Mouse (Mus musculus) liver, postnatal 0 days (tissue): ENCODE results near the gene Gja1.

ENCODE experiments used
- CTCF ChIP-seq: sonication (generic); IDR thresholded peaks from 2 replicates; pipeline ENCODE4 v1.5.1; 2016; ENCODE audit warnings: antibody characterized with exemption, low read depth
- EP300 ChIP-seq: IDR thresholded peaks from 2 replicates; pipeline ENCODE4 v1.6.1; 2016; ENCODE audit warnings: antibody characterized with exemption, low read depth, mild to moderate bottlenecking

- TF ChIP-seq CTCF (no peak), EP300 (no peak)
These were observed 29.4 kb downstream of the Gja1 start for GRCm38 (mm10) chr10:56406386-56407130.
